Mouse (Mus musculus) CH12.LX (cell line): ENCODE measurements at regions not wholly inside any gene's neighbourhood (a gene's known extent, or its start where the extent isn't known, plus 50 kb on each side); places are given as distances from the start of the nearest gene placed in this dataset.

Experiments used
- BHLHE40 ChIP-seq: IDR thresholded peaks from 2 replicates; pipeline ENCODE4 v1.6.1; 2011; ENCODE audit warnings: mild to moderate bottlenecking, low read depth, low read length, improper control_type of control experiment
- CTCF ChIP-seq, 2 experiments: IDR thresholded peaks in 1 of 2; conservative IDR thresholded peaks in 1 of 2; 2 replicates each; pipeline ENCODE4 v1.5.1; 2011 to 2012; ENCODE audit warnings: low read depth in 2 of 2, low read length in 2 of 2, improper control_type of control experiment in 1 of 2, inconsistent platforms in 1 of 2, mild to moderate bottlenecking in 1 of 2, moderate library complexity in 1 of 2
- ELF1 ChIP-seq: IDR thresholded peaks from 2 replicates; pipeline ENCODE4 v1.6.1; 2014; ENCODE audit warnings: low read depth, mild to moderate bottlenecking, inconsistent platforms, low read length, improper control_type of control experiment
- EP300 ChIP-seq: IDR thresholded peaks from 2 replicates; pipeline ENCODE4 v1.6.1; 2011; ENCODE audit warnings: low read length, improper control_type of control experiment
- GABPA ChIP-seq: IDR thresholded peaks from 2 replicates; pipeline ENCODE4 v1.6.1; 2012; ENCODE audit warnings: low read depth, low read length, improper control_type of control experiment, inconsistent platforms; ENCODE audit not compliant: insufficient replicate concordance
- HCFC1 ChIP-seq: IDR thresholded peaks from 2 replicates; pipeline ENCODE4 v1.6.1; 2012; ENCODE audit warnings: low read depth, mild to moderate bottlenecking, inconsistent platforms, low read length, improper control_type of control experiment
- KAT2A ChIP-seq: IDR thresholded peaks from 2 replicates; pipeline ENCODE4 v1.6.1; 2012; ENCODE audit warnings: low read length, improper control_type of control experiment, inconsistent platforms; ENCODE audit not compliant: insufficient replicate concordance
- MAX ChIP-seq: IDR thresholded peaks from 2 replicates; pipeline ENCODE4 v1.6.1; 2011; ENCODE audit warnings: low read length, improper control_type of control experiment
- NELFE ChIP-seq: IDR thresholded peaks from 2 replicates; pipeline ENCODE4 v1.6.1; 2011; ENCODE audit warnings: low read depth, low read length, improper control_type of control experiment
- POLR2A ChIP-seq: IDR thresholded peaks from 2 replicates; pipeline ENCODE4 v1.6.1; 2011; ENCODE audit warnings: low read depth, mild to moderate bottlenecking, improper control_type of control experiment, low read length
- RAD21 ChIP-seq: IDR thresholded peaks from 2 replicates; pipeline ENCODE4 v1.6.1; 2011; ENCODE audit warnings: low read depth, mild to moderate bottlenecking, low read length, improper control_type of control experiment, moderate library complexity
- TBP ChIP-seq: conservative IDR thresholded peaks from 2 replicates; pipeline ENCODE4 v1.6.1; 2011; ENCODE audit warnings: low read depth, low read length, improper control_type of control experiment

GRCm38 (mm10) chr15:93804703-93805102 lies 209.0 kb upstream of the Prickle1 start:
- TF ChIP-seq EP300 (no peak), POLR2A (no peak), MAX (no peak), GABPA (no peak), ELF1 (no peak), TBP (no peak), BHLHE40 (no peak), NELFE (no peak), HCFC1 (no peak), CTCF (conservative IDR thresholded peaks at IDR 0.05 in 1 of 2, IDR thresholded peaks at IDR 0.05 in 1 of 2; ENCODE audit: low read depth in 2 of 2, low read length in 2 of 2) (no peak), KAT2A (no peak), RAD21 (no peak)
